Mouse (Mus musculus) lung, adult 2 months (tissue): ENCODE results near the gene Rtl8c.
"Not testable (repeated sequence)": the region's sequence is repeated elsewhere in the genome, so short reads cannot be mapped to it uniquely, and the experiment has no call there.

Source experiments
- CTCF ChIP-seq: fragments of 200-500 bp; IDR thresholded peaks from 2 replicates; pipeline ENCODE4 v1.5.1; 2011; ENCODE audit warnings: mild to moderate bottlenecking, low read length, control low read depth; ENCODE audit not compliant: insufficient read depth
- POLR2A ChIP-seq: fragments of 200-500 bp; IDR thresholded peaks from 2 replicates; pipeline ENCODE4 v1.6.1; 2011; ENCODE audit warnings: low read depth, mild to moderate bottlenecking, control low read depth, low read length, borderline replicate concordance; ENCODE audit errors: extremely low read depth

DNA sequence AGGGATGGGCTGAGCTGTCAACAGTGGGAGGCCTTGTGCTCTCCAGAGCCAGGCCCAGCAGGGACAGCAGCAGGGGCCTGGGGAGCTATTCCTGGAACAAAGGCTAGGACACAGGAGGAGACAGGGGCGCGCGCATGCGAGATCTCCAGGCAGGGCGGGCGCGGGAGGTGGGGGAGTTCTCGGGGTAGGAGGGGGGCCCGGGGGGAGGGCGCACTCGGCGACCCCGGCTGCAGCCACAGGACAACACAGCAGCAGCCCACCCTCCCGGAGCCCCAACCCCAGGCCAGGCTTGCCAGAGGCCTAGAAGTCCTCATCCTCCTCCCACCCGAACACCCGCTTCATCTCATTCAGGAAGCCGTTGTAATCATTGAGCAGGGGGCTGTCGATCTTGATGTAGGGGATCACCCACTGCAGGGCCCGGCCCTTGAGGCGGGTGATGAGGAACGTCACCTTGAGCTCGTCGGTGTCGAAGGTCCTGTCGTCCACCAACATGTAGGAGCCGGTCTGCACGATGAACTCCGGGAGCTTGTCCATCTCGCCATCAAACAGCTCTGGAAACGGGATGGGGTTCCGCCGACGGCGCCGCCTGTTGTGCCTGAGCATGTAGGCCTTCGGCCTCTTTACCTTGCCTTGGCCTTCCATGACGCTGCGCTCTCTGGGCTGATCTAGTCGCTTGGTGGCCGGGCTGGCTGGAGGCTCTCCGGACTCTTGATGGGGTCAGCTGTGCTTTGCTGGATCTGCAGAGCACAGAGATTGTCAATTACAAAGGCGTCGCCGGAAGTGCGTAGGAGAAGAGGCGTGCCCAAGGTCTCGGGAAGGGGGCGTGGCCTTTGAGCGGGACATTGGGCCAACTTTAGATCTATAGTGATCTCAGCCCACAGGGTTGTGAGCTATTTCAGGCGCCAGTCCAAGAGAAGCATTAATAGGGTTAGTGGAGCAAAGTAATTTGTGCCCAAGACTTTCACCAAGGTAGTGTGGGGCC lies 35.4 kb downstream of the Rtl8c start, which contains the start of gene Rtl8a:
- TF ChIP-seq POLR2A, result 0 out of 2 replicates have a peak, but pooled peaks have one; percentile 39
- not testable (repeated sequence) for TF ChIP-seq CTCF
